Comparison of ENCODE assay signal across 8 mouse cellular contexts in genomic region chr15:31296882-31297776, GRCm38 (mm10).
DNase-seq lines count a peak whose midpoint lies in the region; ATAC-seq lines count a peak whose summit lies in the region.
"Had no signal": no experiment of that assay in that cellular context is flagged by ENCODE, and none has a peak within 500 bp of the region (broad histone marks: within the 10 kb centered on the region; RNA-seq: fewer than 3 reads in every experiment).

No protein-coding gene starts in this region.

- H3K9ac ChIP-seq in lung, embryonic 16.5 days (ENCODE audit: low read length): no peak overlapping the region
- no peak overlapping the region for H3K9ac ChIP-seq in forebrain, embryonic 12.5 days
- H3K9ac ChIP-seq in limb, embryonic 12.5 days (replicated peaks): no peak overlapping the region; the same call in 1 of the 2 replicates
- H3K9ac ChIP-seq in stomach, embryonic 16.5 days (ENCODE audit: low read length): no peak overlapping the region

- H3K27me3 ChIP-seq in lung, embryonic 16.5 days (ENCODE audit: control insufficient read depth, insufficient read depth, low read depth, low read length): peaks cover 20% of the 10 kb centered on the region
- H3K27me3 ChIP-seq in forebrain, embryonic 12.5 days: peaks cover 53% of the 10 kb centered on the region
- H3K27me3 ChIP-seq in limb, embryonic 12.5 days: peaks cover 54% of the 10 kb centered on the region
- peaks cover 17% of the 10 kb centered on the region for H3K27me3 ChIP-seq in stomach, embryonic 16.5 days (ENCODE audit: control insufficient read depth, insufficient read depth, low read length)

- ATAC-seq in lung, embryonic 16.5 days (ENCODE audit: low read depth): no peak
- ATAC-seq in forebrain, embryonic 12.5 days (ENCODE audit: low FRiP score): 0 out of 2 replicates have a peak, but pooled peaks have one; percentile 28
- ATAC-seq in limb, embryonic 12.5 days (ENCODE audit: insufficient number of reproducible peaks, insufficient read depth, low FRiP score, low TSS enrichment, low read depth): no peak
- ATAC-seq in stomach, embryonic 16.5 days (ENCODE audit: insufficient read depth, low FRiP score): no peak

- no peak for DNase-seq in lung, postnatal 36 days
- DNase-seq in right cerebral cortex, adult 2 months (ENCODE audit: low spot score in 2 of 2): no peak
- no peak for DNase-seq in cerebellum, adult 9-11 months
- DNase-seq: lung, postnatal 14 days had no signal

- no peak overlapping the region for H3K27ac ChIP-seq in lung, embryonic 16.5 days (ENCODE audit: low read length)
- H3K27ac ChIP-seq in forebrain, embryonic 12.5 days: no peak overlapping the region
- H3K27ac ChIP-seq in limb, embryonic 12.5 days: no peak overlapping the region
- H3K27ac ChIP-seq in stomach, embryonic 16.5 days (ENCODE audit: low read length): no peak overlapping the region

- no peaks in the 10 kb centered on the region for H3K4me1 ChIP-seq in lung, embryonic 16.5 days (replicated peaks; ENCODE audit: control insufficient read depth, insufficient read depth, low read length)
- peaks cover 19% of the 10 kb centered on the region for H3K4me1 ChIP-seq in forebrain, embryonic 12.5 days
- peaks cover 27% of the 10 kb centered on the region for H3K4me1 ChIP-seq in limb, embryonic 12.5 days (replicated peaks)
- peaks cover 6% of the 10 kb centered on the region; the same call in 1 of the 2 replicates for H3K4me1 ChIP-seq in stomach, embryonic 16.5 days (ENCODE audit: control insufficient read depth, insufficient read depth, low read length)

- WGBS in lung, embryonic 16.5 days: 12% methylated on average over 40 of the region's 40 CpGs
- 6% methylated on average over 40 of the region's 40 CpGs for WGBS in forebrain, embryonic 12.5 days
- 5% methylated on average over 40 of the region's 40 CpGs for WGBS in limb, embryonic 12.5 days
- 9% methylated on average over 40 of the region's 40 CpGs for WGBS in stomach, embryonic 16.5 days

- no peaks in the 10 kb centered on the region for H3K9me3 ChIP-seq in lung, embryonic 16.5 days (ENCODE audit: control insufficient read depth, low read length)
- no peaks in the 10 kb centered on the region for H3K9me3 ChIP-seq in forebrain, embryonic 12.5 days
- no peaks in the 10 kb centered on the region for H3K9me3 ChIP-seq in limb, embryonic 12.5 days
- H3K9me3 ChIP-seq in stomach, embryonic 16.5 days (replicated peaks; ENCODE audit: control insufficient read depth, low read length): no peaks in the 10 kb centered on the region

- H3K4me2 ChIP-seq in lung, embryonic 16.5 days (ENCODE audit: low read depth, low read length): peak overlapping the region; percentile 18; the same call in 1 of the 2 replicates
- peak overlapping the region; percentile 53 for H3K4me2 ChIP-seq in forebrain, embryonic 12.5 days
- peak overlapping the region; percentile 52 for H3K4me2 ChIP-seq in limb, embryonic 12.5 days
- H3K4me2 ChIP-seq in stomach, embryonic 16.5 days (ENCODE audit: low read depth, low read length): peak overlapping the region; percentile 45

- no peaks in the 10 kb centered on the region for H3K36me3 ChIP-seq in lung, embryonic 16.5 days (ENCODE audit: control insufficient read depth, insufficient read depth, low read length)
- no peaks in the 10 kb centered on the region for H3K36me3 ChIP-seq in forebrain, embryonic 12.5 days (replicated peaks)
- H3K36me3 ChIP-seq in limb, embryonic 12.5 days: no peaks in the 10 kb centered on the region
- no peaks in the 10 kb centered on the region for H3K36me3 ChIP-seq in stomach, embryonic 16.5 days (ENCODE audit: control insufficient read depth, insufficient read depth, low read length)

- H3K4me3 ChIP-seq in lung, embryonic 16.5 days (ENCODE audit: low read length): no peak overlapping the region; the same call in 1 of the 2 replicates
- H3K4me3 ChIP-seq in forebrain, embryonic 12.5 days (replicated peaks): peak overlapping the region; percentile 31
- peak overlapping the region; percentile 29 for H3K4me3 ChIP-seq in limb, embryonic 12.5 days (replicated peaks)
- H3K4me3 ChIP-seq in stomach, embryonic 16.5 days (replicated peaks; ENCODE audit: low read length): peak overlapping the region; percentile 6
